Mouse (Mus musculus) ES-E14 (cell line): ENCODE results near the gene Grifin. TPM values are rescaled to one million over a fixed set of nuclear protein-coding genes. Genes with fewer than 3 reads are reported as not detected.
A peak's percentile ranks its signal among the peaks of the same experiment; 100 is the strongest.

Experiments
- DNase-seq: peaks from one replicate; pipeline ENCODE4 v3.0.0-alpha.2; 2013; ENCODE audit warnings: low read depth, low spot score
- H3K27ac ChIP-seq: 2 replicates; pipeline ENCODE4 v1.5.1; 2012; ENCODE audit warnings: low read depth, mild to moderate bottlenecking, low read length, moderate library complexity, mixed read lengths; ENCODE audit not compliant: poor library complexity, insufficient read depth, severe bottlenecking
- H3K36me3 ChIP-seq: 2 replicates; pipeline ENCODE4 v1.6.1; 2012; ENCODE audit warnings: mild to moderate bottlenecking, low read length, moderate library complexity, mixed read lengths; ENCODE audit not compliant: control insufficient read depth, poor library complexity, insufficient read depth, severe bottlenecking
- H3K4me1 ChIP-seq, 2 experiments: fragments of 150-350 bp in 1 of 2; sonication (generic) in 1 of 2; 2 replicates each; pipeline ENCODE4 v1.6.1; 2012; ENCODE audit warnings: low read length in 2 of 2, mild to moderate bottlenecking in 1 of 2, mixed read lengths in 1 of 2; ENCODE audit not compliant: control insufficient read depth in 2 of 2, insufficient read depth in 2 of 2, poor library complexity in 1 of 2
- H3K4me3 ChIP-seq, 2 experiments: fragments of 150-350 bp in 1 of 2; sonication (generic) in 1 of 2; 2 replicates each; pipeline ENCODE4 v1.5.1; 2012; ENCODE audit warnings: low read length in 2 of 2, low read depth in 1 of 2, mild to moderate bottlenecking in 1 of 2, mixed read lengths in 1 of 2; ENCODE audit not compliant: insufficient read depth in 1 of 2, poor library complexity in 1 of 2, severe bottlenecking in 1 of 2
- H3K9ac ChIP-seq: 2 replicates; pipeline ENCODE4 v1.6.1; 2012; ENCODE audit warnings: low read depth, mild to moderate bottlenecking, low read length, mixed read lengths; ENCODE audit not compliant: poor library complexity, insufficient read depth, severe bottlenecking
- H3K9me3 ChIP-seq: fragments of 150-350 bp; sonication (generic); 2 replicates; pipeline ENCODE4 v1.6.1; 2012; ENCODE audit warnings: low read depth, mild to moderate bottlenecking, low read length; ENCODE audit not compliant: control insufficient read depth, insufficient read depth
- CHD2 ChIP-seq: IDR thresholded peaks from 2 replicates; pipeline ENCODE4 v1.6.1; 2014; ENCODE audit warnings: mild to moderate bottlenecking, low read depth, low read length, inconsistent platforms
- HCFC1 ChIP-seq: IDR thresholded peaks from 2 replicates; pipeline ENCODE4 v1.6.1; 2012; ENCODE audit warnings: low read length, inconsistent platforms, borderline replicate concordance; ENCODE audit not compliant: insufficient read depth
- MAFK ChIP-seq: IDR thresholded peaks from 2 replicates; pipeline ENCODE4 v1.6.1; 2014; ENCODE audit warnings: mild to moderate bottlenecking, low read depth, low read length, inconsistent platforms; ENCODE audit not compliant: insufficient read depth
- ZC3H11A ChIP-seq: IDR thresholded peaks from 2 replicates; pipeline ENCODE4 v1.6.1; 2012; ENCODE audit warnings: low read depth, mild to moderate bottlenecking, inconsistent platforms, low read length, borderline replicate concordance
- ZNF384 ChIP-seq: IDR thresholded peaks from 2 replicates; pipeline ENCODE4 v1.6.1; 2012; ENCODE audit warnings: low read depth, low read length, inconsistent platforms
- in situ Hi-C, 2 experiments: fragments of 600-800 bp; cut with MboI; formaldehyde crosslinking; loops; one replicate each; pipeline ENCODE4 v1.15.1; 2025; ENCODE audit warnings: low sequenced_read_pairs in 2 of 2, inconsistent platforms in 1 of 2; ENCODE audit not compliant: unreplicated experiment in 2 of 2
- total RNA-seq: library from RNA; depleted of rRNA; stranded (reverse); fragments of 300-350 nt; gene quantifications from 2 replicates; pipeline ENCODE4 v1.2.3, GENCODE M21; 2012

Gene Grifin
- total RNA-seq, 1 experiment = 0.89 TPM

- Histone ChIP-seq H3K9ac (no peak overlapping the region), H3K4me1 (peaks cover 12 to 48% of the 10 kb centered on the region in 2 experiments)
These were observed 14.3 kb upstream of the Grifin start for GRCm38 (mm10) chr5:140579221-140579620.

GRCm38 (mm10) chr5:140575381-140575866, 10.6 kb upstream of the Grifin start:
- TF ChIP-seq ZC3H11A (no peak), HCFC1 (no peak), CHD2 (no peak), ZNF384 (no peak), MAFK (no peak)
- Histone ChIP-seq H3K4me1 (peaks cover 6 to 22% of the 10 kb centered on the region in 2 experiments), H3K9ac (no peak overlapping the region), H3K4me3 (no peak overlapping the region), H3K27ac (no peak overlapping the region), H3K9me3 (no peaks in the 10 kb centered on the region), H3K36me3 (no peaks in the 10 kb centered on the region)
- no peak for DNase-seq
- in situ Hi-C loops = no loop called here

More at GRCm38 (mm10) chr5:140579221-140579620, 14.3 kb upstream of the Grifin start:
- in situ Hi-C loops = no loop called here
- TF ChIP-seq CHD2 (no peak), ZC3H11A (no peak), ZNF384 (no peak), MAFK (no peak), HCFC1 (no peak)
- DNase-seq = no peak
- Histone ChIP-seq H3K36me3 (no peaks in the 10 kb centered on the region), H3K27ac (peak overlapping the region; percentile 21; the same call in 1 of the 2 replicates), H3K9me3 (no peaks in the 10 kb centered on the region), H3K4me3 (no peak overlapping the region)

GRCm38 (mm10) chr5:140572611-140573010, 7.7 kb upstream of the Grifin start:
- no peak overlapping the region for H3K27ac ChIP-seq
- in situ Hi-C loops = no loop called here
- TF ChIP-seq MAFK (no peak), HCFC1 (no peak), ZC3H11A (no peak), CHD2 (no peak), ZNF384 (no peak)
- H3K9me3 ChIP-seq = no peaks in the 10 kb centered on the region
- peaks cover 8 to 18% of the 10 kb centered on the region in 2 experiments for H3K4me1 ChIP-seq
- H3K9ac ChIP-seq = no peak overlapping the region
- no peaks in the 10 kb centered on the region for H3K36me3 ChIP-seq
- no peak overlapping the region for H3K4me3 ChIP-seq
- DNase-seq = no peak

GRCm38 (mm10) chr5:140571673-140572072, 6.8 kb upstream of the Grifin start:
- Histone ChIP-seq H3K36me3 (no peaks in the 10 kb centered on the region), H3K27ac (no peak overlapping the region; the same call in 1 of the 2 replicates), H3K4me1 (peaks cover 9 to 24% of the 10 kb centered on the region in 2 experiments), H3K9ac (peak overlapping the region; percentile 22; the same call in 1 of the 2 replicates), H3K9me3 (no peaks in the 10 kb centered on the region), H3K4me3 (no peak overlapping the region)
- in situ Hi-C loops = no loop called here
- TF ChIP-seq MAFK (no peak), HCFC1 (no peak)
- DNase-seq = no peak

GRCm38 (mm10) chr5:140571201-140571600, 6.3 kb upstream of the Grifin start:
- no peak overlapping the region for H3K27ac ChIP-seq
- in situ Hi-C loops = no loop called here
- H3K36me3 ChIP-seq = no peaks in the 10 kb centered on the region

More at GRCm38 (mm10) chr5:140571201-140571600, 6.3 kb upstream of the Grifin start:
- no peaks in the 10 kb centered on the region for H3K9me3 ChIP-seq
- peaks cover 9 to 29% of the 10 kb centered on the region in 2 experiments for H3K4me1 ChIP-seq
- DNase-seq = no peak
- no peak for TF ChIP-seq CHD2
- TF ChIP-seq ZNF384 = no peak
- TF ChIP-seq HCFC1 = no peak
- no peak overlapping the region for H3K4me3 ChIP-seq
- no peak overlapping the region for H3K9ac ChIP-seq
